Mouse (Mus musculus) G1E (cell line): ENCODE measurements at regions not wholly inside any gene's neighbourhood (a gene's known extent, or its start where the extent isn't known, plus 50 kb on each side); places are given as distances from the start of the nearest gene placed in this dataset.

Experiments
- CTCF ChIP-seq: IDR thresholded peaks from 2 replicates; pipeline ENCODE4 v1.5.1; 2012; ENCODE audit warnings: low read depth, low read length, inconsistent platforms, mixed read lengths
- GATA1 ChIP-seq: IDR thresholded peaks from 2 replicates; pipeline ENCODE4 v1.6.1; 2012; ENCODE audit warnings: borderline replicate concordance, low read length, inconsistent platforms, mixed read lengths
- GATA2 ChIP-seq: IDR thresholded peaks from 2 replicates; pipeline ENCODE4 v1.6.1; 2012; ENCODE audit warnings: low read depth, low read length, inconsistent platforms, borderline replicate concordance
- POLR2AphosphoS5 ChIP-seq: IDR thresholded peaks from 2 replicates; pipeline ENCODE4 v1.6.1; 2012; ENCODE audit warnings: low read depth, low read length, inconsistent platforms; ENCODE audit not compliant: insufficient replicate concordance
- TAL1 ChIP-seq: conservative IDR thresholded peaks from 2 replicates; pipeline ENCODE4 v1.6.1; 2012; ENCODE audit warnings: low read depth, low read length, inconsistent platforms, mixed read lengths

DNA sequence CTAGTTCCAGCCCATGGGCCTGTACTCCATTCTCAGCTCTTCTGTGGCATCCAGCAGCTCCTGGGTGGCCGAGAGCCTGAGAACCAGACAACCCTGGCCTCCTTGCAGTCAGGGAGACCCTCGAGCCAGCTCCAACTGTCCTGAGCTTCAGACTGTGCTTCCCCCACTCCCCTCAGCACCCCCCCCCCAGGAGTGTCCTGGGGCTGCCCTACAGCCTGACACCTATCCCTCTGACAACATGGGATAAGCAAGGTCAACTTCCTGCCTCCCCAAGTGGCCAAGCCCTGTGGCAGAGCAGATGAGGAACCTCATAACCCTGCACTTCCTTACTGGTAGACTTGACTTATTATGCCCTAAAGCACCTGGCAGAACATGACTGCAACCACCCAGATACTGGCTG is 823.1 kb upstream of the Tenm2 start:
- TF ChIP-seq TAL1 (no peak), CTCF (no peak), GATA1 (no peak), POLR2AphosphoS5 (no peak), GATA2 (no peak)
